Comparison of ENCODE assay signal across 10 mouse cellular contexts in genomic region chr4:124216351-124216750, GRCm38 (mm10).
"Had no signal": no experiment of that assay in that cellular context is flagged by ENCODE, and none has a peak within 500 bp of the region (broad histone marks: within the 10 kb centered on the region; RNA-seq: fewer than 3 reads in every experiment).

No protein-coding gene starts in this region.

- H3K4me3 ChIP-seq: layer of hippocampus, adult 2 months; liver, embryonic 13.5 days had no signal

- H3K27me3 ChIP-seq: liver, embryonic 13.5 days had no signal

- DNase-seq: kidney, postnatal 25 days; liver, embryonic 13.5 days; lung, adult 2 months; lung, postnatal 14 days; lung, postnatal 4 days; midbrain, embryonic 14.5 days; thymus, adult 18-20 months; thymus, postnatal 36 days had no signal

- H3K27ac ChIP-seq: kidney, postnatal 0 days; liver, embryonic 13.5 days had no signal
